Mouse (Mus musculus) stomach, postnatal 0 days (tissue): ENCODE measurements at regions not wholly inside any gene's neighbourhood (a gene's known extent, or its start where the extent isn't known, plus 50 kb on each side); places are given as distances from the start of the nearest gene placed in this dataset.

ENCODE experiments used
- ATAC-seq: fragments of 200-750 bp; cut with Nextera tagmentation; 2 replicates; pipeline ENCODE4 v1.8.0; 2017; ENCODE audit not compliant: low FRiP score, low TSS enrichment
- DNase-seq: peaks from one replicate; pipeline ENCODE4 v3.0.0-alpha.2; 2016; ENCODE audit warnings: low spot score
- H3K27ac ChIP-seq: fragments of 300-500 bp; sonication (generic); replicated peaks from 2 replicates; pipeline ENCODE4 v1.5.1; 2014; ENCODE audit warnings: mild to moderate bottlenecking, control low read depth
- H3K27me3 ChIP-seq: fragments of 300-500 bp; sonication (generic); 2 replicates; pipeline ENCODE4 v1.6.1; 2014; ENCODE audit warnings: low read length; ENCODE audit not compliant: control insufficient read depth, insufficient read depth
- H3K36me3 ChIP-seq: fragments of 300-500 bp; sonication (generic); 2 replicates; pipeline ENCODE4 v1.6.1; 2014; ENCODE audit warnings: low read length, mixed read lengths; ENCODE audit not compliant: control insufficient read depth, insufficient read depth
- H3K4me1 ChIP-seq: fragments of 300-500 bp; sonication (generic); replicated peaks from 2 replicates; pipeline ENCODE4 v1.6.1; 2014; ENCODE audit warnings: antibody characterized with exemption; ENCODE audit not compliant: control insufficient read depth, insufficient read depth
- H3K4me2 ChIP-seq: fragments of 300-500 bp; sonication (generic); replicated peaks from 2 replicates; pipeline ENCODE4 v1.6.1; 2014; ENCODE audit warnings: low read depth, mild to moderate bottlenecking, control low read depth, moderate library complexity
- H3K4me3 ChIP-seq: fragments of 300-500 bp; sonication (generic); 2 replicates; pipeline ENCODE4 v1.5.1; 2014; ENCODE audit warnings: low read depth, low read length, control low read depth
- H3K9ac ChIP-seq: fragments of 300-500 bp; sonication (generic); 2 replicates; pipeline ENCODE4 v1.6.1; 2014; ENCODE audit warnings: mild to moderate bottlenecking, low read length, control low read depth, mixed read lengths
- H3K9me3 ChIP-seq: fragments of 300-500 bp; sonication (generic); 2 replicates; pipeline ENCODE4 v1.6.1; 2016; ENCODE audit warnings: low read length; ENCODE audit not compliant: control insufficient read depth
- CTCF ChIP-seq: IDR thresholded peaks from 2 replicates; pipeline ENCODE4 v1.5.1; 2016; ENCODE audit warnings: antibody characterized with exemption, low read depth, mild to moderate bottlenecking, moderate library complexity
- EP300 ChIP-seq: optimal IDR thresholded peaks from 2 replicates; pipeline ENCODE3; 2016; ENCODE audit warnings: antibody characterized with exemption
- WGBS: fragments of 180-500 bp; shearing (Covaris S2); extraction: QIAGEN DNeasy Blood & Tissue Kit; methylation state at CpG from one replicate; pipeline ENCODE4 v1.1.7; 2014; 5-methylcytosine and 5-hydroxymethylcytosine counted together

GRCm38 (mm10) chr6:7120136-7120535 lies 164.3 kb downstream of the Sdhaf3 start:
- H3K4me2 ChIP-seq: no peak overlapping the region
- H3K27ac ChIP-seq: no peak overlapping the region
- DNase-seq: peak; percentile 59
- H3K36me3 ChIP-seq: no peaks in the 10 kb centered on the region
- no peak overlapping the region for H3K9ac ChIP-seq
- no peak overlapping the region for H3K4me3 ChIP-seq
- no peaks in the 10 kb centered on the region for H3K4me1 ChIP-seq
- ATAC-seq: peak; percentile 45; the same call in 1 of the 2 replicates
- H3K9me3 ChIP-seq: no peaks in the 10 kb centered on the region
- no peaks in the 10 kb centered on the region for H3K27me3 ChIP-seq
- 27% methylated on average over 4 of the region's 4 CpGs for WGBS
- TF ChIP-seq CTCF (peak; percentile 73), EP300 (no peak)

DNA sequence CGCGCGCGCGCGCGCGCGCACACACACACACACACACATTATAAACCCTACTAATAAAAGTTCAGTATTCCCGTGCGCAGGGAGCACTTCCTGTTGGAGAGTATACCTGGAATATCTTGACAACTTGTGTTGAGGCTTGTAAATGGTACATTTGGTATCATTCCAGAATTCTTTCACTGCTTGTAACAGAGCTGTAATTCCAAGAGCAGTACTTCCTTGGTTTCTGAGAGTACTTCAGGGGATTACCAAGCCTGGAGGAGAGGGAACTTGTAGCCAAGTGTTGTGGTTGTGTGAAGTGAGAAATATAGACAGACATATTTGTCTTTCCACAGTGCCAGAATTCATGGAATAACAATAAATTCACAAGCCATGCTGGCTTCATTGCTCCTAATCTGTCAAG lies 177.2 kb downstream of the Sdhaf3 start:
- Histone ChIP-seq H3K4me1 (no peaks in the 10 kb centered on the region), H3K9me3 (no peaks in the 10 kb centered on the region), H3K36me3 (no peaks in the 10 kb centered on the region), H3K4me2 (no peak overlapping the region), H3K27me3 (no peaks in the 10 kb centered on the region), H3K27ac (no peak overlapping the region), H3K4me3 (no peak overlapping the region), H3K9ac (no peak overlapping the region)
- TF ChIP-seq CTCF: no peak
- TF ChIP-seq EP300: no peak
- WGBS: 88% methylated on average over 11 of the region's 11 CpGs
- DNase-seq (no peak), ATAC-seq (no peak)

DNA sequence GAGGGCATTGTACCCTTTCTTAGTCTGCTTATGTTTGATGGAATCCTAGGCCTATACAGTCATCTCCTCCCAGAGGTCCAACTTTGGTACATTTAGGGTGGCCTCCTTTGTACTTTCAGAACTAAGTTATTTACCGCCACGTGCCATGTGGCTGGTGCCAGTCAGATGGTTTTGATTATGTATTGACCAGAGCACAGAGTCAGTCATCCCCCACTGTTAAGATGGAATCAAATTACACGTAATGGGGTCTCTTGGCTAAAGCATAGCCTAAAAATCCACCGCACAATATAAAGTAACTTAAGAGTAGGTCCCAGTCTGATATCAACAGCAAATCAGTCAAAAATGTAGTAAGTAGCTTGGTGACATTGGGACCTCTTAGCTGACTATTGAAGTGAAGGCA lies 178.3 kb downstream of the Sdhaf3 start:
- 84% methylated on average over 4 of the region's 4 CpGs for WGBS
- no peak overlapping the region for H3K4me3 ChIP-seq
- no peak for DNase-seq
- TF ChIP-seq CTCF (no peak), EP300 (no peak)
- H3K27me3 ChIP-seq: no peaks in the 10 kb centered on the region
- H3K9ac ChIP-seq: no peak overlapping the region
- H3K36me3 ChIP-seq: no peaks in the 10 kb centered on the region
- H3K4me1 ChIP-seq: no peaks in the 10 kb centered on the region
- no peak for ATAC-seq
- H3K4me2 ChIP-seq: no peak overlapping the region
- H3K27ac ChIP-seq: no peak overlapping the region
- no peaks in the 10 kb centered on the region for H3K9me3 ChIP-seq

GRCm38 (mm10) chr6:7134888-7135287 lies 179.1 kb downstream of the Sdhaf3 start:
- 93% methylated on average over 1 of the region's 1 CpGs for WGBS
- DNase-seq: no peak
- TF ChIP-seq CTCF (no peak), EP300 (no peak)
- Histone ChIP-seq H3K27ac (no peak overlapping the region), H3K4me2 (no peak overlapping the region), H3K27me3 (no peaks in the 10 kb centered on the region), H3K4me1 (no peaks in the 10 kb centered on the region), H3K4me3 (no peak overlapping the region), H3K9me3 (no peaks in the 10 kb centered on the region), H3K9ac (no peak overlapping the region), H3K36me3 (no peaks in the 10 kb centered on the region)
- no peak for ATAC-seq

DNA sequence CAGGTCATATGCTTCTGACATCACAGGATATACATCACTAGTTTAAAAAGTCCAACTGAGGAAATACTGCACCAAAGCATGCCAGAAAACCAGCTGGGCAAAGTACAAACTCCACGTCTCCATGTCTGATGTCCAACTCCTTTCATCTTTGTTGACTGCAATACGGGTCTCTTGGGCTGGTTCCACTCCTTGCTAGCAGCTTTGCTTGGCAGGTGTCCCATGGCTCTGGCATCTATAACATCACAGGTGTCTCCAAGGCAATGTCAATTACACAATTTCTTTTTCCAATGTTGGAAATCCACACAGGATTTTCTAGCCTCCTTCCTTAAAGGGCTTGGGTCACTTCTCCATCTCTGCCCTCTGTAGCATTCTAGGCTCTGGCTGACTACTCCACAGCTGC lies 225.9 kb downstream of the Sdhaf3 start:
- H3K27ac ChIP-seq: no peak overlapping the region
- no peaks in the 10 kb centered on the region for H3K36me3 ChIP-seq
- H3K9ac ChIP-seq: no peak overlapping the region
- ATAC-seq (no peak), DNase-seq (no peak)
- no peak overlapping the region for H3K4me3 ChIP-seq
- no peaks in the 10 kb centered on the region for H3K9me3 ChIP-seq
- TF ChIP-seq EP300 (no peak), CTCF (no peak)
- 60% methylated on average over 2 of the region's 2 CpGs for WGBS
- no peaks in the 10 kb centered on the region for H3K27me3 ChIP-seq
- H3K4me2 ChIP-seq: no peak overlapping the region
- H3K4me1 ChIP-seq: no peaks in the 10 kb centered on the region

DNA sequence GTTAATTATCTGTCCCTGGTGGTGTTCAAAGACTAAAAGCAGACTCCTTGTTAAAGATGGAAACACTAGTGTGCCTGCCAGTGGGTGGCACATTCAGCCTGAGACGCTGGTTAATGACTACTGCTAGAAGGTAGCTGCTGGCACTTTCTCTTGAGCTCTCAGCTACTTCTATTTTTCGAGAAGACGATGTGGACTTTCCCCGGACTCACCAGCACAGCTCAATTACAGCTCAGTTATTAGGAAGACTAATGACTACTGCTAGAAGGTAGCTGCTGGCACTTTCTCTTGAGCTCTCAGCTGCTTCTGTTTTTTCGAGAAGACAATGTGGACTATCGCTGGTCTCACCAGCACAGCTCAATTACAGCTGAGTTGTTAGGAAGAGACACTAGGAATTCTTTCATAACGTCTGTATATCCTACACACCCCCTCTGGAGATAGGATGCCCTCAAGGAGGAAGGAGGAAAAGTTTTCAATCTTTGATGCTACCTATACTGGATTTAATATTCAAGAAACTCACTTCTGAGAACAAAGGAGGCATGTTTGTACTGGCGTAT lies 243.3 kb downstream of the Sdhaf3 start:
- 61% methylated on average over 8 of the region's 8 CpGs for WGBS

More for the DNA sequence above, 243.3 kb downstream of the Sdhaf3 start:
- Histone ChIP-seq H3K4me1 (no peaks in the 10 kb centered on the region), H3K9ac (no peak overlapping the region), H3K27me3 (no peaks in the 10 kb centered on the region), H3K4me3 (no peak overlapping the region), H3K27ac (no peak overlapping the region), H3K36me3 (no peaks in the 10 kb centered on the region), H3K4me2 (no peak overlapping the region), H3K9me3 (no peaks in the 10 kb centered on the region)
- no peak for TF ChIP-seq CTCF
- TF ChIP-seq EP300: no peak
- ATAC-seq (no peak), DNase-seq (no peak)
